Mouse (Mus musculus) MEL (cell line): ENCODE results near the gene Fiz1. TPM values are rescaled to one million over a fixed set of nuclear protein-coding genes. Genes with fewer than 3 reads are reported as not detected.

Experiments used
- DNase-seq: peaks from one replicate; pipeline ENCODE4 v3.0.0; 2011; ENCODE audit warnings: low read depth, low spot score
- H3K27ac ChIP-seq: 2 replicates; pipeline ENCODE4 v1.5.1; 2012; ENCODE audit warnings: low read depth, mild to moderate bottlenecking, control low read depth, low read length, moderate library complexity; ENCODE audit not compliant: control insufficient read depth
- H3K27me3 ChIP-seq, 2 experiments: fragments of 150-350 bp in 1 of 2; sonication (generic) in 1 of 2; 2 replicates each; pipeline ENCODE4 v1.6.1; 2012; ENCODE audit warnings: low read length in 2 of 2, mild to moderate bottlenecking in 2 of 2, improper control_type of control experiment in 1 of 2, moderate library complexity in 1 of 2; ENCODE audit not compliant: insufficient read depth in 2 of 2, control insufficient read depth in 1 of 2
- H3K36me3 ChIP-seq, 2 experiments: 2 replicates each; pipeline ENCODE4 v1.6.1; 2012 to 2014; ENCODE audit warnings: low read length in 2 of 2, improper control_type of control experiment in 1 of 2, inconsistent platforms in 1 of 2, mild to moderate bottlenecking in 1 of 2; ENCODE audit not compliant: insufficient read depth in 2 of 2, control insufficient read depth in 1 of 2
- H3K4me1 ChIP-seq, 2 experiments: fragments of 150-350 bp in 1 of 2; sonication (generic) in 1 of 2; 2 replicates each; pipeline ENCODE4 v1.6.1; 2012; ENCODE audit warnings: low read length in 2 of 2, improper control_type of control experiment in 1 of 2, mild to moderate bottlenecking in 1 of 2; ENCODE audit not compliant: insufficient read depth in 2 of 2, control insufficient read depth in 1 of 2
- H3K4me3 ChIP-seq, 2 experiments: fragments of 150-350 bp in 1 of 2; sonication (generic) in 1 of 2; 2 replicates each; pipeline ENCODE4 v1.5.1; 2012; ENCODE audit warnings: low read depth in 2 of 2, low read length in 2 of 2, mild to moderate bottlenecking in 2 of 2, moderate library complexity in 2 of 2, control low read depth in 1 of 2, improper control_type of control experiment in 1 of 2; ENCODE audit not compliant: control insufficient read depth in 1 of 2, insufficient read depth in 1 of 2
- H3K79me2 ChIP-seq: 2 replicates; pipeline ENCODE4 v1.6.1; 2012; ENCODE audit warnings: mild to moderate bottlenecking, low read length, moderate library complexity; ENCODE audit not compliant: control insufficient read depth, poor library complexity, insufficient read depth
- H3K9ac ChIP-seq: 2 replicates; pipeline ENCODE4 v1.6.1; 2012; ENCODE audit warnings: low read depth, mild to moderate bottlenecking, control low read depth, low read length, moderate library complexity; ENCODE audit not compliant: control insufficient read depth, poor library complexity, severe bottlenecking
- H3K9me3 ChIP-seq: fragments of 150-350 bp; sonication (generic); replicated peaks from 2 replicates; pipeline ENCODE4 v1.6.1; 2012; ENCODE audit warnings: mild to moderate bottlenecking, low read length, improper control_type of control experiment, moderate library complexity; ENCODE audit not compliant: insufficient read depth
- CTCF ChIP-seq, 3 experiments: IDR thresholded peaks in 2 of 3; conservative IDR thresholded peaks in 1 of 3; 2 replicates each; pipeline ENCODE4 v1.5.1; 2011 to 2012; ENCODE audit warnings: low read length in 3 of 3, low read depth in 2 of 3, mild to moderate bottlenecking in 2 of 3, improper control_type of control experiment in 1 of 3, inconsistent platforms in 1 of 3, mixed read lengths in 1 of 3, moderate library complexity in 1 of 3; ENCODE audit not compliant: control insufficient read depth in 1 of 3, insufficient read depth in 1 of 3, poor library complexity in 1 of 3, severe bottlenecking in 1 of 3
- E2F4 ChIP-seq: IDR thresholded peaks from 2 replicates; pipeline ENCODE4 v1.6.1; 2011; ENCODE audit warnings: low read depth, low read length, improper control_type of control experiment, borderline replicate concordance
- EP300 ChIP-seq, 2 experiments: IDR thresholded peaks; 2 replicates each; pipeline ENCODE4 v1.6.1; 2011; ENCODE audit warnings: improper control_type of control experiment in 2 of 2, low read length in 2 of 2, low read depth in 1 of 2, mild to moderate bottlenecking in 1 of 2
- ETS1 ChIP-seq: IDR thresholded peaks from 2 replicates; pipeline ENCODE4 v1.6.1; 2012; ENCODE audit warnings: low read depth, mild to moderate bottlenecking, inconsistent platforms, low read length, improper control_type of control experiment, moderate library complexity
- JUND ChIP-seq: IDR thresholded peaks from 2 replicates; pipeline ENCODE4 v1.6.1; 2011; ENCODE audit warnings: low read depth, mild to moderate bottlenecking, improper control_type of control experiment, low read length
- MAFK ChIP-seq: IDR thresholded peaks from 2 replicates; pipeline ENCODE4 v1.6.1; 2011; ENCODE audit warnings: low read depth, mild to moderate bottlenecking, low read length, improper control_type of control experiment, borderline replicate concordance
- MAZ ChIP-seq: IDR thresholded peaks from 2 replicates; pipeline ENCODE4 v1.6.1; 2012; ENCODE audit warnings: low read depth, mild to moderate bottlenecking, inconsistent platforms, low read length, improper control_type of control experiment
- MXI1 ChIP-seq: IDR thresholded peaks from 2 replicates; pipeline ENCODE4 v1.6.1; 2011; ENCODE audit warnings: mild to moderate bottlenecking, low read depth, low read length, improper control_type of control experiment
- RAD21 ChIP-seq: IDR thresholded peaks from 2 replicates; pipeline ENCODE4 v1.6.1; 2011; ENCODE audit warnings: mild to moderate bottlenecking, low read depth, low read length, improper control_type of control experiment
- SIN3A ChIP-seq: IDR thresholded peaks from 2 replicates; pipeline ENCODE4 v1.6.1; 2012; ENCODE audit warnings: low read length, improper control_type of control experiment, inconsistent platforms
- TCF12 ChIP-seq: IDR thresholded peaks from 2 replicates; pipeline ENCODE4 v1.6.1; 2014; ENCODE audit warnings: low read depth, mild to moderate bottlenecking, inconsistent platforms, low read length, improper control_type of control experiment, moderate library complexity
- ZC3H11A ChIP-seq: IDR thresholded peaks from 2 replicates; pipeline ENCODE4 v1.6.1; 2012; ENCODE audit warnings: low read depth, mild to moderate bottlenecking, inconsistent platforms, low read length, improper control_type of control experiment
- ZNF384 ChIP-seq: IDR thresholded peaks from 2 replicates; pipeline ENCODE4 v1.6.1; 2012; ENCODE audit warnings: low read depth, mild to moderate bottlenecking, inconsistent platforms, low read length, improper control_type of control experiment
- polyA plus RNA-seq, 2 experiments: library from polyadenylated mRNA; stranded (reverse) in 1 of 2; unstranded in 1 of 2; fragments of >175 nt in 1 of 2; fragments of >200 nt in 1 of 2; gene quantifications; 2 replicates each; pipeline versions ENCODE4 v1.2.1 to v1.2.4; 2012; ENCODE audit warnings: low replicate concordance in 2 of 2, low read depth in 1 of 2; ENCODE audit not compliant: insufficient read length in 2 of 2, insufficient read depth in 1 of 2, missing spikeins in 1 of 2
- total RNA-seq: library from RNA; depleted of rRNA; stranded (reverse); fragments of 300-350 nt; gene quantifications from 2 replicates; pipeline ENCODE4 v1.2.3, GENCODE M21; 2012

The Fiz1 gene
- total and polyA plus RNA-seq, 3 experiments: 28.1 to 56.5 TPM; not detected in 1

DNA sequence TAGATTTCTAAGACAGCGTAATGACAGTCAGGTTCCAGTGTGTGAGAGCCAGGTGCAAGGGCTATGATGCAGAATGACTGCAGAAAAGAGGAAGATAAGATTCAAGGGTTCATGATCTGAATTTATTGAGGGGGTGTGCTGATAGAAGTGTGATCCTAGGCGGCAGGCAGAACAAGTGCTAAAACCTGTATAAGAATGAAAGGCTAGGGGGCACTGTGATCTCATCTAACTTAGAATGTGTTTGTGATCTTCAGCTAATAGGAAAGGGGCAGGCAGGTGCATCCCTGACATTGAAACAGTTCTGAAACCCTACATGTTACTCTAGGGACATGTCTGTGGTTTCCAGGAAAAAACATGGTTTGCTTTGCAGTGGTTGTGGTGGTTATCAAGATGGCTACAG lies 31.6 kb upstream of the Fiz1 start:
- no peaks in the 10 kb centered on the region for H3K4me1 ChIP-seq
- no peak overlapping the region for H3K9ac ChIP-seq
- no peak for DNase-seq
- no peaks in the 10 kb centered on the region for H3K9me3 ChIP-seq
- H3K27me3 ChIP-seq: no peaks in the 10 kb centered on the region
- no peak overlapping the region for H3K4me3 ChIP-seq
- H3K36me3 ChIP-seq: no peaks in the 10 kb centered on the region
- TF ChIP-seq CTCF (IDR thresholded peaks at IDR 0.05 in 2 of 3, conservative IDR thresholded peaks at IDR 0.05 in 1 of 3; ENCODE audit: control insufficient read depth in 1 of 3, insufficient read depth in 1 of 3, low read depth in 2 of 3, low read length in 3 of 3, poor library complexity in 1 of 3, severe bottlenecking in 1 of 3): peak in 2 of 3 experiments; percentile 7 to 31; a peak in 2 of 6 replicates
- peak; percentile 20 for TF ChIP-seq RAD21
- TF ChIP-seq JUND: no peak
- no peak for TF ChIP-seq MAFK
- TF ChIP-seq, all 39 proteins: peak for 2
- Histone ChIP-seq H3K27ac (no peak overlapping the region), H3K79me2 (no peaks in the 10 kb centered on the region)

- TF ChIP-seq E2F4 (no peak), EP300 (IDR thresholded peaks at IDR 0.05; ENCODE audit: low read depth in 1 of 2, low read length in 2 of 2) (peak in 1 of 2 experiments; percentile 17; a peak in 1 of 4 replicates), TCF12 (peak; percentile 39; the same call in 1 of the 2 replicates), ETS1 (peak; percentile 44; the same call in 1 of the 2 replicates)
- DNase-seq: peak; percentile 58
- no peaks in the 10 kb centered on the region for H3K4me1 ChIP-seq
- H3K4me3 ChIP-seq: no peak overlapping the region
- no peak overlapping the region for H3K9ac ChIP-seq
- no peaks in the 10 kb centered on the region for H3K27me3 ChIP-seq
- no peaks in the 10 kb centered on the region for H3K9me3 ChIP-seq
- H3K27ac ChIP-seq: no peak overlapping the region
- H3K36me3 ChIP-seq: no peaks in the 10 kb centered on the region
- H3K79me2 ChIP-seq: no peaks in the 10 kb centered on the region
Measured at GRCm38 (mm10) chr7:5044981-5045380, 30.5 kb upstream of the Fiz1 start.

GRCm38 (mm10) chr7:5038940-5039339 lies 24.4 kb upstream of the Fiz1 start:
- Histone ChIP-seq H3K36me3 (no peaks in the 10 kb centered on the region; a peak in 2 of 4 replicates), H3K9me3 (no peaks in the 10 kb centered on the region), H3K4me1 (peaks cover 0 to 5% of the 10 kb centered on the region in 2 experiments; a peak in 2 of 4 replicates), H3K27me3 (no peaks in the 10 kb centered on the region), H3K9ac (peak overlapping the region; percentile 91), H3K27ac (peak overlapping the region; percentile 91), H3K79me2 (no peaks in the 10 kb centered on the region; the same call in 1 of the 2 replicates), H3K4me3 (peak overlapping the region; percentile 93)
- peak; percentile 57 for DNase-seq
- TF ChIP-seq MXI1 (0 out of 2 replicates have a peak, but pooled peaks have one; percentile 7), ZC3H11A (no peak), SIN3A (0 out of 2 replicates have a peak, but pooled peaks have one; percentile 37), MAZ (0 out of 2 replicates have a peak, but pooled peaks have one; percentile 9), ZNF384 (no peak)
